Mouse (Mus musculus) heart, adult 8-10 months (tissue): ENCODE data around the gene Miga1. TPM values are rescaled to one million over a fixed set of nuclear protein-coding genes. Genes with fewer than 3 reads are reported as not detected.

Experiments used
- DNase-seq: peaks from one replicate; pipeline ENCODE4 v3.0.0; 2022; ENCODE audit warnings: low spot score
- total RNA-seq, 4 experiments: library from RNA; stranded (reverse); gene quantifications; 2 replicates each; pipeline ENCODE4 v1.2.4; 2022

The Miga1 gene
- total RNA-seq, 4 experiments from 2014 or later: 10.4 to 15.8 (median 10.9) TPM

DNA sequence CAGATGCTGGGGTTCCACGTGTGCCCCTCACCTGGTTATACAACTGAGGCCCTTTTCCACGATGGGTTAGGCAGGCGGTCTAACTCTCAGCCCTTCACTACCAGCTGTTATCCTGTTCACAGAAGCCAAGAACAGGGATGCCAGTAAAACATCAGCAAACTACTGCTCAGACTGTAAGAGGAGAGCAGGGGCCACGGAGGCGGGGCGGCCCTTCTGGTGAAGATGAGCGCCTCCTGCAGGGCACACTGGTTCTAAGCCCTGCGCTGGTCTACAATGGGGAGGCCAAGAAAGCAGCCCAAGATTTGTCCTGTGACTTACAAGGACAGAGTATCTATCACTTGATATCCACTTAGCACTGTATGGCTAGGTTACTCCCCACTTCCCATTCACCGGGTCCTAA lies 52.4 kb downstream of the Miga1 start:
- no peak for DNase-seq

DNA sequence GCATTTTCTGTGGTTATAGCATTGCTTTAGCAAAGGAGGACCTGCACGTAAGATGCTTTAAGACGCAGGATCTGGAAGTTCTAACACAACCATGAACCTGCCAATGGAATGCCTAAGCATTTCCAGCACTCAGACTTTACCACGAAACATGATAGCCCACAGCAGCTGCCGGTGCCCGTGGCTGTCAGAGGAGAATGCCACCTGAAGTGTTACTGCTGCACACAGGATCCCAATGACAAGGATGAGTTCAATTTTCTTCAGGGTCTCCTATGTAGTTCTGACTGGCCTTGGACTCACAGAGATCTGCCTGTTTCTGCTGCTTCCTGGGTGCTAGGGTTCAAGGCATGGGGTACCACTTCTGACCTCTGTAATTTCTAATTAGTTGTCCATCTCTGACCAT lies 55.4 kb downstream of the Miga1 start:
- no peak for DNase-seq

DNA sequence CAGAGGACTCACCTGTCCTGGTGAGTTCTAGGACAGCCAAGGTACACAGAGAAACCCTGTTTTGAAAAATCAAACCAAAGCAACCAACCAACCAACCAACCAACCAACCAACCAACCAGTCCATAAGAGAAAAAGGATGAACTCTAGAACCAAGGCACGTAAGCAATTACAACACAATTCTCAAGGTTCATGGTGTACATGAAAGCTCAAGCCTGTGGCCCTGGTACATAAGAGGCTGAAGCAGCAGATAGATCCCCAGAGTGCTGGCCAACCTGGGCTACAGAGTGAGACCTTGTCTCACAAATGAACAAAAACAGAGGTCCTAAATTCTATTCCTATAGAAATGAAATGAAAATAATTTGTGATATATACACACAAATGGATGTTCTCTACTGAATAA lies 55.9 kb downstream of the Miga1 start:
- no peak for DNase-seq

DNA sequence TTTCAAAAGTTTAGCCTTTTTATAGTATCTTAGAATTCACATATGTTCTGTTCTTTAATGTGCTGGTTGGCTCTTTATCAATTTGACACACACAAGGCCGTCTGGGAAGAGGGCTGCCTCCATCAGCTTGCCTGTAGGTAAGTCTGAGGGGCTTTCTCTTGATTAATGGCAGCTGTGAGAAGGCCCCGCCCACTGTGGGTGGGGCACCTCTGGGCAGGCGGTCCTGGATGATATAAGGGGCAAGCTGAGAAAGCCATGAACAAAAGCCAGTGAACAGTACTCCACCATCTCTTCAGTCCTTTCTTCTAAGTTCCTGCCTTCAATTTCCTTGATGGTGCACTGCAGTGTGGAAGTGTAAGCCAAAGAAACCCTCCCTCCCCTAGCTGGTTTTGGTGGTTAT lies 58.1 kb downstream of the Miga1 start:
- DNase-seq: no peak

DNA sequence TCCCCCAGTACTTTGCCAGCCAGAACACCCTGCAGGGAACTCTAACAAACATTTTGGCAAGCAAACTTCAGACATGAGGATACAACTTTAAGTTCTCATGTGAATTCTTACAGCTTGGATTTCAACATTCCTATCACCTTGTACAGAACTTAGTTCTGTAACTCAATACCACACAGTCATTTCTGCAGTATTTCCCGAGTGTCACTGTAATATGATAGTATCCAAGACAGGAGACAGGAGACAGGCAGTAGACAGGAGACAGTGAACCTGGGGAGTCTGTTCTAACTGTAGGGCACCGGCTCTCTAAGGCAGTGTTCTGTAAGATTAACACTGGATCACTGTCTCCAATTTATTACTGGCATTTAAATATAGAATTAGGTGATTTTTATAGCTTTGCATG lies 61.8 kb downstream of the Miga1 start:
- no peak for DNase-seq

DNA sequence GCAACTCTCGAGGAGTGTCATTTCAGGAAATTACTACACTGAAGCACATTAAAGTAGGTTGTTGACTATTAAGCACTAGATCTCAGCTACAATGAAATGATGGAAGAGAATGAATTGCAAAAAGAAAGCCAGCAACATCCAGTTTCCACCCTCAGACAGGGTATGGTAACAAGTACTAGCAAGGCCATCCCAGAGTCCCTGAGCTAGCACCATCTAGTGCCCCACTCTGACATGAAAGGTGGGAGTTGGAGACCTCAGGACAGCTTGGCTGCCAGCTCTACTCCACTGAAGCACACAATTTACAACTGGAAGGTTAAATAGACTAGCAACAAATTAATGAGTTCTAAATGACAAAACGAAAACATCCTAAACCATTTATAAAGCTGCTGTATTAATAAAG lies 62.3 kb downstream of the Miga1 start:
- no peak for DNase-seq

DNA sequence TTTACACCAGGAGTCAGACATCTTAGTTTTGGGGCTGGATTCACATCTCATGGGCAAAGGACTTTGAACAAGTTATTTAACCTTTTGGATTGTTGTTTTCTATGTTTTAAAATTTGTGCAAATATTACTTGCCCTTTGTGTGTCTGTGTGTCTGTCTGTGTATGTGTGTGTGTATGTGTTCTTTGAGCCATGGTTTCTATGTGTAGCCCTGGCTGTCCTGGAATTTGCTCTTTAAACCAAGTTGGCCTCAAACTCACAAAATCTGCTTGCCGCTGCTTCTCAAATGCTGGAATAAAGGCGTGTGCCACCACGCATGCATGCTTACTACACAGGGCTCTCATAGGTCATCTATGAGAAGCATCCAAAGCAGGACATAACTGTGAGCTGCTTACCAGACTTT lies 63.3 kb downstream of the Miga1 start:
- no peak for DNase-seq

DNA sequence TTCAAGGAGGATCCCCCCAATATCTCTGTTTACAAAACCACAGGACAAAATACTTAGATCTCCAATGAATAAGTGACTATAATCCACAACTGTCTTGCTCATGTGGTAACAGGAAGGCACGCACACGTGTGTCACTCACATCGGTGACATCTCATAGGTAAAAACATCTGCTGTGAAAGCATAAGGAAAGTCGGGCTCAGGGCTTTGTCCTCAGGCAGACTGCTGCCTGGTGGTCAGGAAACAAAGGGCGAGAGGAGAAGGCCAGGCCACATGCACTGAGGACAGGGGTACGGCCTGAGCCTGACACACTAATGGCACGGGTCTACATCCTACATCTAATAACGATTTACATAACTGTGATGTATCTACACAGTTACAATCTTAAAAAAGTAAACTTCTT lies 65.2 kb downstream of the Miga1 start:
- DNase-seq: no peak

DNA sequence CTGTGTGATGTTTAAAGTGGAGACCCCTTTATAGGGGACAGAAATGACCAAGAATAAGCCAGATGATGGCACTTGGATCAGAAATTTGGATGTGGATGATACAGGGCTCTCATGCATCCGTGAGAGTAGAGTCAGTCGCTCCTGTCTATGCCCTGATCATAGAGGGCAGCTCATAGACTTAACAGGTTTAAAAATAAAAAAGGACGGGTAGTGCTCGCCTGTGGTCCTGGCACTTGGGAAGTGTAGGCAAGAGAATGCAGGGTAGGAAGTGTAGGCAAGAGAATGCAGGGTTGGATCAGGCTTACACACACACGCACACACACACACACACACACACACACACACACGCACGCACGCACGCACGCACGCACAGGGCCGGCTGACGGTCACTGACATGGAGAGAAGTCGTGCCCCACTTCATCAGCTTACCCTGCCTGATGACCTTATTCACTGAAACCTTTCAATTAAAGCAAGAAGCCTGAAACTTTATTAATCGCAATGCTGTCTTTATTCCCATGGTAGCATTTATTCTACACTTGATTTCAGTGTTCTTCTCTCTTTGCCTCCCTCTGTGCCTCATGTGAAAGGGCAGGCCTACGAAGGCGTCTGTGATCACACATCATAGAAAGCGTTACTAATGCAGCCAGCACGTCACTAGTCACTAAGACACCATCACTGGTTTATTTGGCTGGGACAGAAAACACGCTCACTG lies 67.1 kb downstream of the Miga1 start:
- DNase-seq: no peak

DNA sequence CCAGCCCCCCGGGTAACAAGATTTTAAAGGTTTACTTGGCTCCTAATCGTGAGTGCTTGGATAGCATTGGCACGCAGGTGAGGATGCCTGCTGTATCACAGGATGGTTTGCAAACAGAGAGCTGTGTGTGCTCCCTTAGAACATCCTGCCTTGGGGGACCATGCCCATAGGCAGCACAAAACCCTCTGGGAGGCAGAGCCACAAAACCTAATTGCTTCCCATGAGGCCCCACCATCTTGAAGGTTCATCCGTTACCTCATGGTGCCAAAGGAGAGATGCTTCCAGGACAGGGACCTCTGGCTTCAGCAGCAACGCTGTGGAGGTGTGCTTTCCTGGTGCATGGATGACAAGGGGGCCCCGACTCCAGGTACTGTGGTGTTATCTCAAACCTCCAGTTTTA lies 68.3 kb downstream of the Miga1 start:
- no peak for DNase-seq

DNA sequence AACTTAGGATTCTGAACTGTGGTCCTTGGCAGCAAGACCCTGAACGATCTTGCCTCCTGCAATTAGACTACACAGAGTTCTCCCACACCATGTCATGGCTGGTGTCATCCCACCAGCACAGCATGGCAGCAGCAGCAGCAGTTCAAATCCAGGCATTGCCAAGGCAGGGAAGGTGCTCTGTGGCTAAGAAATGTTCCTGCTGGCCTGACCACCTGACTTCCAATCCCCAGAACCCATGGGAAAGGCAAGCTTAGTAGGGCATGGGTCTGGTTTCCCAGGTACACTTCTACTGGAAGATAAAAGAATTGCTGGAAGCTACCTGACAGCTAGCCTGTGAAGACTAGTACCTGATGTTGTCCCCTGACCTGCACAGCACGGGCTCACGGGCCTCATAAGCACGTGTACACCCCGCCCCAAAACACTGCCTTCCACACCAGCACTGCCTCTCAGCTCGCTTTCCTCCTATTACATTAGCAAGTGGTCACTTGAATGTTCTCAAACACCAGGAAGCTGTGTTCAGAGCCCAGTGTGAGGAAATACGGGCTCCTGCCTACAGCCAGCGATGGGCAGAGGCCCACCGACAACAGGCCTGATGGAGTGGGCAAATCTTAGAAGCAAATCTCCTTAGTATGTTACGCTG lies 69.0 kb downstream of the Miga1 start:
- no peak for DNase-seq

DNA sequence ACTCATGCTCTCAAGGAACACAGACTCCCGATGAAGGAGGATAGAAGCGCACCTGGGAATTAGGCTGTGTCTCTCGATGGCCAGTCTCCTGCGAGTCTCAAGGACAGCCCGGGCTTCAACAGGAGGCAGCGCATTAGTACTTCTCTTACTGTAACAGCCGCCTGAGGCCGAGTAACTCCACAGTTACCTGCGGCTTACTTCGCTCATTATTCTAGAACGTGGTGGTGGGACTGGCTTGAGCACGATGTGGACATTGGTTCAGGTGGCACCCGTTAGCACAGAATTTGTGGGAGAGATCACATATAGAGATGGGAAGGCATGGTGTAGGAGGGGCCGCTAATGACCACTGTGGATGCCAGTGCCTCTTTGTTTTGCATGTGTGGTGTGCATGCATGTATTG lies 72.1 kb downstream of the Miga1 start:
- no peak for DNase-seq

DNA sequence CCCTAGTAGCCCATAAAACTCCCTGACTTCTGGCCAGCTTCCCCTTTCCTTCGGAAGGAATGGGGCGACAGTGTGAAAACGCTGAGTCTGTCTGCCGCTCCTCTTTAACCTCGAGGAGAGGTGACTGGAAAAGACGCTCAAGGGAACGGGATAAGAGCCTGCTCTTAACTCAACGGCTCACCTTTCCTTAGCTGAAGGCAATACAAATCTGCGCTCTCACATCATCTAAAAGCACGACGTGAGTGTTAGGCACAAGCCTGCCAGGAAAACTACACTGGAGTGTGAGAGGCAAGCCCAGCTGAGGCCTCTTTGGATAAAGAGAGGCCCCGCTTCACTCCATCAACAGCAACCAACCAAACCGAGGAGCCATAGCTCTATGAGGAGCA lies 74.2 kb downstream of the Miga1 start, which contains the start of gene Nexn:
Gene Nexn (minus strand): TSS at position 315 of the 386 bp plus-strand sequence.
- no peak for DNase-seq

DNA sequence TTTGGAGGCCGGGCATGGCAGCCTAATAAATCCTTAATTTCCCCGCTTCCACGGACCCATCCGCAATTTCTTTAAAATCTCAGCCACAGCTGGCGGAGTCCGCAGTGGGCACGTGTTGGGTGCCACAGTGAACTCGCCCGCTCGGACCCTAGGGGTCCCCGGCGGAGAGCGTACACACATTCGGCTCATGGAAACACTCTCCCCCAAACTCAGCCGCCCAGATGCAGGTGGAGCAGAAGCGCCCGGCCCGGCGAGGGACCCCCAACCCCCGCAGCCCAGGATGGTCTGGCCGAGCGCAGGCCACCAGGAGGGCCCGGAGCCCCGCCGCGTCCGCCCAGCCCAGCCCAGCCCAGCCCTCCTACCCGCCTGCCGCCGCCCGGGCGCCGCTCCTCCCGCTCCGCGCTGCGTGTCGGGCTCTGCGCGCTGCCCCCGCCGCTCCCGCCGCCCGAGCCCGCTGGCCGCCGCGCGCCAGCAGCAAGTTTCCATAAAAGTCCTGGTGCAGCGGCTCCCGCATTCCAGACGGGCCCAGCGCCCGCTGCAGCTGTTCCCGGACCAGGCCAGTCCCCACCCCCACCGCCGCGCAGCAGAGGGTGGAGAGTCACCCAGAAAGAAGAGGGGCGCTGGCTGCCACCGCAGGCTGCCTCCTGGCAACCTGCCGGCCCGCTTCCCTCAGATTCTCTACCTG lies 74.7 kb downstream of the Miga1 start:
- peak; percentile 81 for DNase-seq

DNA sequence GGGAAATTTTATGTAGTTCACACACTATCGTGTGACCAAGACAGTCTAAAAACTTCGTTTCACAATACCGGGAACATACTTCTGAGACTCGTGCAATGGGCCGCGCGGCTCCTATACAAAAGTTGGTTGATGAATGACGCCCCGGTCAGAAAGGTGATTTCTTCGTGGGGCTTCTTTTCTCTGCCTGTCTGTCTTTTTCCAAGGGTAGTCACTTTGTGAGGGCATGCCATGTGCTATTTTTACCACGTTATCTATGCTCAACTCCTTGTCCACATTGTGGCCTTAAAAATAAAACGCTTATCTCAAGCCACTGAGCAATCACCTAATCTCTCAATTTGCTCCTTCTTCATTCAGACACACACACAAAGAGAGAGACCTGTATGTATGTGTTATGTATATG lies 75.4 kb downstream of the Miga1 start:
- DNase-seq: peak; percentile 56

DNA sequence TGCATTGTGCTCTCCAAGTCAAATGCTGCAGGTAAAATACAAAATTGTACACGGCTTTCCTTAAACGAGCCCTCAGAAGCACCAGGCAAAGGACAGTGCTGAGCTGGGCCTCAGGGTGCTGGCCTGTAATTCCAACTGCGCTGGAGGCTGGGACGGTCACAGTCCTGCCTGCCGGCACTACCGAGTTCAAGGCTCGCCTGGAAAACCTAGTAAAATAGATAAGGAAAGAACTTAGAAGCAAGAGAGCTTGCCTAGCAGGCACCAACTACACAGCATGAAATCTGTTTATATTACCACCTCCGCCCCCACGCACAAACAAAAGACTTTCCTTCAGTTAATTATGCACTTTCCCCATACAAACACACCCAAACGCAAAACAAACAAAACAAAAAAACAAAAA lies 75.8 kb downstream of the Miga1 start:
- no peak for DNase-seq

DNA sequence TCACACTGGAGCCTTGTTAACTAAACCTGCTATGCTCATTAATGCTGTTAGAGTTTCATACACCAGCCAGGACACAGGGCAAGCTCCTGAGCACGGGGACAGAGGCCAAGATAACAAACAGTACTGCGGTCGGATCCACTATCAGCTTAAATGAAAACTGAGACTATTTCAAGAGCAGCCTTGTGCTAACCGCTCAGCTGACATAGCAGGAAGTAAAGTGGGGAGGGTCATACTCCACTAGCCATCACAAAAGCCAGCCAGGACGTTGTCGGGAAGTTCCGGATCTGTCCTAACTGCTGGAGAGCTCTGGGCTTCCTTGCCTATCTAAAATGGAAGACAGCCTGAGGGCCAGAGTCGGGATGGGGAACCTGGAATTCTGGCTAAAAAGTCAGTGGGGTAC lies 78.3 kb downstream of the Miga1 start:
- DNase-seq: peak; percentile 71

DNA sequence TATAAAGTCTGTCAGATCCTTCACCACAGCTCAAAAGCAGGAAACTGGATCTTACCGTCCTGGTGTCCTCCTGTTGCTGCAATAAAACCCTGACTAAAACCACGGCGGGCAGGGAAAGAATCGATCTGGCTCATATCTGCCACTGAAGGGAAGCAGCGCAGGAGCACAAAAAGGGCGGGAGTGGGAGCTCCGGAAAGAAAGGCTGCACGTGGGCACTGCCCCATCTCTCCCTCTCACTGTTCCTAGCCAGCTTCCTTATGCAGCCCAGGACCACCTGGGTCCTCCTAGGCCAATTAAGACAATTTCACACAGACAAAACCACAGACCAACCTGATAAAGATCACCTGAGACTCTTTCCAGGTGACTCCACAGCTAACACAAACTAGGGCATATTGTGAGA lies 78.8 kb downstream of the Miga1 start:
- no peak for DNase-seq

DNA sequence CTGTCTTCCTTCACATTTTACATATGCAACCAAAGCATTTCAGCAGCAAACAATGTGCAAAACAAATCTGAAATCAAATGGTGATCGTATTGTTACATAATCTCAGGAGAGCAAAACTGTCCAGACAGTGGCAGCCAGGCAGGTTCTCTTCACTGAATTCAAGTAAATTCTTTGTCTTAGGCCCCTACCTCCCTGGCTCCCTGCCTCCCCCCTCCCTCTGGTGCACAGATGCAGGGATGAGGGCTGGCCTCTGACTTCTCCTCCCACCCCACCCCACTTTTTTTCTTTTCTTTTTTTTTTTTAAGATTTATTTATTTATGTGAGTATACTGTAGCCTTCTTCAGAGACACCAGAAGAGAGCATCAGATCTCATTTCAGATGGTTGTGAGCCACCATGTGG lies 79.8 kb downstream of the Miga1 start:
- DNase-seq: no peak

DNA sequence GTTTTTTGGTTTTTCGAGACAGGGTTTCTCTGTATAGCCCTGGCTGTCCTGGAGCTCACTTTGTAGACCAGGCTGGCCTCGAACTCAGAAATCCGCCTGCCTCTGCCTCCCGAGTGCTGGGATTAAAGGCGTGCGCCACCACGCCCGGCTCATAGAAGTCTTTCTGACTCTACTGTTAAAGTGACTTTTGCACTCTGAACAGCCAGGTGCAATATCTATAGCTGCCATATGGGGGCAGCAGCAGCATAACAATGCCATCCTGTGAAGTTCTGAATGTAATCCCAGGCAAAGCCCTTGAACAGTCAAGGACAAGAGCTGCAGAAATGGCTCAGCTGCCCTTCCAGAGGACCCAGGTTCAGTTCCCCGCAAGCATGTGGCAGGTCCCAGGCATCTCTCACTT lies 80.8 kb downstream of the Miga1 start:
- peak; percentile 81 for DNase-seq

DNA sequence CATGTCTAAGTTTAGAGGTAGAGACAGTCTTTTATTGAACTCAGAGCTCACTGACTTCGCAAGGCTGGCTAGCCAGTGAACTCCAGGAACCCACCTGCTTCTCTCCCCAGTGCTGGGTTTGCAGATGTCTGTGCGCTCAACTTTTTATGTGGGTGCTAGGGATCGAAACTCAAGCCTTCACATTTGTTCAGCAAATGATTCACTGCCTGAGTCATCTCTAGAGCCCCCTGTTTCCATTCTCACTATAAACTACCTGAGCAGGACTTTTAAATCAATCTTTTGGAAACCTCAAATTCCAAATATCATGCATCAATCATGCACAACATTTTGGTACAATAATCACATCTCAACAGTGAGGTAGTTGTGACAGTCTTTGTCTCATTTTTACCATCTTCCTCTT lies 82.7 kb downstream of the Miga1 start:
- no peak for DNase-seq

DNA sequence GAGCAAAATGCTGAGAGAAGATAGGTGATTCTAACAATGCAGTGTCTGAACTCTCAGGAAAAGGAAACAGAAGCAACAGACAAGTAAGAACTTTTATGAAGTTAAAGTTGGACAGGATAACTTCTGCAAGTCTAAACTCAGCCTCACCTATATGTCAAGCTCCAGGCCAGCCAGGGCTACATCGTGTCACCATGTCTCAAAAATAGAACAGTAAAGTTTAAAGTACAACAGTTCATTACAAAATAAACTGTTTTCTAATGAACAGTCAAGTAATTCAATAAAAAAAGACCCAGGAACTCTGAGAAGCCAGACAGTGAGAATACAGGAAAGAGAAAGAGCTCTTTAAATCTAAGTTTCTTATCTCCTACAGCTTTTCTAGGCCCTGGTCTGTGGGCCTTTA lies 89.7 kb downstream of the Miga1 start:
- no peak for DNase-seq

DNA sequence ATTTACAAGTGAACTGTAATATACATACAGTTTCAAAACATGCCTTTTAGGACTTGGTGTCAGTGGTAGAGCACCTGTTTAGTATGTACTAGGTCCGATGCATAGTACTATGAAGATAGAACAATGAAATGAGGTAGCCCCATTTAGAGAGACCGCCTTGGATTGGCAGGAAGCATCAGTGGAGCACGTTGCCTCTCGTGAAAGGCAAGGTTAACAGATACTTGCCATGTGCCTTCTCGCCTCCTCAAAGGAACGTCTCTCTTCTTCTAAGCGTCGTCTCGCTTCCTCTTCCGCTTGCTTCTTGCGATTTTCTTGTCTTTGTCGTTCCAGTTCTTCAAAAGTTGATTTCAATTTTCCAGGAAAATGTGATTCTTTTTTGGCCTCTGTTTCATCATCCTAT lies 92.5 kb downstream of the Miga1 start:
- DNase-seq: no peak
